8 mouse cellular contexts compared by ENCODE assay signal in genomic region chr1:183442015-183442774, GRCm38 (mm10). TPM values are rescaled to one million over a fixed set of nuclear protein-coding genes. Genes with fewer than 3 reads are reported as not detected.
DNase-seq lines count a peak whose midpoint lies in the region; ATAC-seq and TF ChIP-seq lines count a peak whose summit lies in the region.

No protein-coding gene starts in this region.

- peak; percentile 84 for TF ChIP-seq CTCF in bone marrow, adult 2 months (IDR thresholded peaks at IDR 0.05; ENCODE audit: control insufficient read depth, insufficient read depth, low read length)
- peak; percentile 78; the same call in 1 of the 2 replicates for TF ChIP-seq CTCF in embryonic fibroblast, embryonic 13.5 days (IDR thresholded peaks at IDR 0.05; ENCODE audit: borderline replicate concordance, insufficient read depth, low read length)
- peak; percentile 83 for TF ChIP-seq CTCF in liver, embryonic 14.5 days (IDR thresholded peaks at IDR 0.05; ENCODE audit: low read depth)

- H3K27me3 ChIP-seq in heart, embryonic 12.5 days (replicated peaks), result peaks cover 10% of the 10 kb centered on the region; the same call in 1 of the 2 replicates
- no peaks in the 10 kb centered on the region for H3K27me3 ChIP-seq in liver, embryonic 14.5 days (ENCODE audit: control insufficient read depth, insufficient read depth, low read length)
- no peaks in the 10 kb centered on the region; the same call in 1 of the 2 replicates for H3K27me3 ChIP-seq in neural tube, embryonic 13.5 days

- no peak overlapping the region for H3K9ac ChIP-seq in heart, embryonic 12.5 days
- H3K9ac ChIP-seq in liver, embryonic 14.5 days (replicated peaks), result no peak overlapping the region
- H3K9ac ChIP-seq in neural tube, embryonic 13.5 days, result no peak overlapping the region

- H3K4me2 ChIP-seq in heart, embryonic 12.5 days, result peak overlapping the region; percentile 44
- H3K4me2 ChIP-seq in liver, embryonic 14.5 days (ENCODE audit: low read depth), result no peak overlapping the region
- H3K4me2 ChIP-seq in neural tube, embryonic 13.5 days, result no peak overlapping the region

- no peaks in the 10 kb centered on the region for H3K4me1 ChIP-seq in bone marrow, adult 2 months (ENCODE audit: control insufficient read depth, insufficient read depth, low read length)
- H3K4me1 ChIP-seq in embryonic fibroblast, embryonic 13.5 days (ENCODE audit: control insufficient read depth, insufficient read depth, low read length), result no peaks in the 10 kb centered on the region
- H3K4me1 ChIP-seq in heart, embryonic 12.5 days (replicated peaks), result peaks cover 6% of the 10 kb centered on the region
- no peaks in the 10 kb centered on the region for H3K4me1 ChIP-seq in liver, embryonic 14.5 days (replicated peaks; ENCODE audit: control insufficient read depth in 2 of 2, insufficient read depth in 2 of 2, low read length in 1 of 2)
- H3K4me1 ChIP-seq in neural tube, embryonic 13.5 days (replicated peaks), result 0 out of 2 replicates have a peak, but pooled peaks cover 4% of the 10 kb centered on the region

- TF ChIP-seq EP300 in liver, embryonic 14.5 days (IDR thresholded peaks at IDR 0.05; ENCODE audit: low read depth), result no peak

- H3K36me3 ChIP-seq in heart, embryonic 12.5 days, result no peaks in the 10 kb centered on the region
- H3K36me3 ChIP-seq in liver, embryonic 14.5 days (replicated peaks; ENCODE audit: control insufficient read depth, insufficient read depth, low read depth), result no peaks in the 10 kb centered on the region
- no peaks in the 10 kb centered on the region for H3K36me3 ChIP-seq in neural tube, embryonic 13.5 days

- peaks cover 6% of the 10 kb centered on the region; the same call in 1 of the 2 replicates for H3K9me3 ChIP-seq in heart, embryonic 12.5 days (replicated peaks)
- no peaks in the 10 kb centered on the region for H3K9me3 ChIP-seq in liver, embryonic 14.5 days (ENCODE audit: control insufficient read depth, low read length)
- no peaks in the 10 kb centered on the region for H3K9me3 ChIP-seq in neural tube, embryonic 13.5 days

- H3K4me3 ChIP-seq in bone marrow, adult 2 months (replicated peaks; ENCODE audit: control insufficient read depth, low read depth, low read length), result no peak overlapping the region
- no peak overlapping the region for H3K4me3 ChIP-seq in embryonic fibroblast, embryonic 13.5 days (ENCODE audit: insufficient read depth, low read length)
- no peak overlapping the region; the same call in 1 of the 2 replicates for H3K4me3 ChIP-seq in heart, embryonic 12.5 days
- no peak overlapping the region for H3K4me3 ChIP-seq in liver, embryonic 14.5 days (ENCODE audit: insufficient read depth in 1 of 2, low read depth in 2 of 2, low read length in 2 of 2)
- no peak overlapping the region for H3K4me3 ChIP-seq in neural tube, embryonic 13.5 days

- H3K27ac ChIP-seq in bone marrow, adult 2 months (ENCODE audit: control insufficient read depth, insufficient read depth, low read depth, low read length, poor library complexity), result no peak overlapping the region
- H3K27ac ChIP-seq in embryonic fibroblast, embryonic 13.5 days (ENCODE audit: insufficient read depth, low read length), result no peak overlapping the region
- H3K27ac ChIP-seq in heart, embryonic 12.5 days (ENCODE audit: poor library complexity, severe bottlenecking), result no peak overlapping the region
- H3K27ac ChIP-seq in liver, embryonic 14.5 days, result no peak overlapping the region
- no peak overlapping the region for H3K27ac ChIP-seq in neural tube, embryonic 13.5 days (replicated peaks)

- no peak for TF ChIP-seq POLR2A in bone marrow, adult 2 months (IDR thresholded peaks at IDR 0.05; ENCODE audit: borderline replicate concordance, control insufficient read depth, low read depth, low read length)
- TF ChIP-seq POLR2A in embryonic fibroblast, embryonic 13.5 days (IDR thresholded peaks at IDR 0.05; ENCODE audit: low read depth, low read length), result no peak

- 31% methylated on average over 19 of the region's 19 CpGs for WGBS in bone marrow, adult 2 months
- 19% methylated on average over 19 of the region's 19 CpGs for whole genome bisulfite sequencing in heart, embryonic 12.5 days
- 27% methylated on average over 19 of the region's 19 CpGs for WGBS in liver, embryonic 14.5 days (ENCODE audit: insufficient replicate concordance)
- WGBS in neural tube, embryonic 13.5 days, result 25% methylated on average over 19 of the region's 19 CpGs

- no peak for ATAC-seq in heart, embryonic 12.5 days (ENCODE audit: insufficient number of reproducible peaks, low FRiP score)
- ATAC-seq in liver, embryonic 14.5 days (ENCODE audit: insufficient read depth), result no peak
- peak; percentile 65; the same call in 1 of the 2 replicates for ATAC-seq in neural tube, embryonic 13.5 days (ENCODE audit: low read depth)

- DNase-seq in CD4-positive, CD25-positive, alpha-beta regulatory T cell, adult 2 months (ENCODE audit: low read depth, low spot score), result peak; percentile 86
- DNase-seq in kidney, postnatal 14 days, result peak; percentile 84
- peak; percentile 19 to 35 (median 27) for DNase-seq in liver, embryonic 14.5 days (ENCODE audit: low read depth in 3 of 3, low spot score in 3 of 3)
- peak; percentile 81 for DNase-seq in telencephalon, adult 2 months (ENCODE audit: low read depth, low spot score)

RNA-seq across cellular contexts. Expression of gene Hhipl2, which starts 24.2 kb away (rescaled TPM):
- 0.65 TPM in 1 of 2 replicates, not detected in the other for polyA plus RNA-seq in bone marrow, adult 2 months (2011; ENCODE audit: insufficient read depth, insufficient read length, low replicate concordance, missing spikeins)
- polyA plus RNA-seq in embryonic fibroblast, embryonic 13.5 days (2011; ENCODE audit: insufficient read length, low read depth, missing spikeins), result 0.40 TPM in 1 of 2 replicates, not detected in the other
- polyA plus RNA-seq in heart, embryonic 12.5 days (2016; fragmentation: Nextera tagmentation; extraction: Ambion mirVana), result 0.21 and 0.43 TPM in 2 replicates
- polyA plus RNA-seq in liver, embryonic 14.5 days (2012; rRNA removed), result 0.03 and 0.79 TPM in 2 replicates
- not detected in 2 replicates for polyA plus RNA-seq in liver, embryonic 14.5 days (2014; fragmentation: Nextera tagmentation; extraction: Ambion mirVana)
- polyA plus RNA-seq in neural tube, embryonic 13.5 days (2015; fragmentation: Nextera tagmentation; extraction: Ambion mirVana), result 0.08 and 0.17 TPM in 2 replicates

RNA-seq across cellular contexts. Expression of gene Taf1a, which starts 53.4 kb away (rescaled TPM):
- 4.6 and 16.6 TPM in 2 replicates for polyA plus RNA-seq in bone marrow, adult 2 months (2011; ENCODE audit: insufficient read depth, insufficient read length, low replicate concordance, missing spikeins)
- 11.3 and 19.6 TPM in 2 replicates for polyA plus RNA-seq in embryonic fibroblast, embryonic 13.5 days (2011; ENCODE audit: insufficient read length, low read depth, missing spikeins)
- polyA plus RNA-seq in heart, embryonic 12.5 days (2016; fragmentation: Nextera tagmentation; extraction: Ambion mirVana), result 16.0 and 16.6 TPM in 2 replicates
- 3.5 and 5.5 TPM in 2 replicates for polyA plus RNA-seq in liver, embryonic 14.5 days (2012; rRNA removed)
- 3.5 and 3.8 TPM in 2 replicates for polyA plus RNA-seq in liver, embryonic 14.5 days (2014; fragmentation: Nextera tagmentation; extraction: Ambion mirVana)
- 14.1 and 15.6 TPM in 2 replicates for polyA plus RNA-seq in neural tube, embryonic 13.5 days (2015; fragmentation: Nextera tagmentation; extraction: Ambion mirVana)

Comparison
In these comparisons a context has a peak if more than half of its experiments do, and no peak if none do; other contexts are left out.
1. DNase-seq: peak in every context shown above with its lines; median percentile 86 in CD4-positive, CD25-positive, alpha-beta regulatory T cell, adult 2 months; 84 in kidney, postnatal 14 days; 81 in telencephalon, adult 2 months; 27 in liver, embryonic 14.5 days.